Mouse (Mus musculus): ENCODE data around the gene Xpo1.

DNA sequence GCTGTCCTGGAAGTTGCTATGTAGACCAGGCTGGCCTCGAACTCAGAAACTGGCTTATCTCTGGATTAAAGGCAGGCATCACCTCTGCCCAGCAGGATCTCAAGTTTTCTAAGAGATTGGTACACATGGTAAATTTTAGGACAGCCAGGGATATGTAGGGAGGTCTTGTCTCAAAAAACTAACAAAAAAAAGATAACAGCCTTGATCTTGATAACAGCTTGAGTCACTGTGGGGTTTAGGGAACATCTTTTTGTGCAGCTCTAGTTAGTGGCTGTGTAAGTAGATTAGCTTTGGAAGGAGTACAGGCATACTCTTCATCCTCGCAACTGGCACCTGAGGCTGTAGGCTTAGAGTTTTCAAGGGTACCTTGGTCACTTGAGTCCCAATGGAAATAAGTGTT is 41.5 kb downstream of the Xpo1 start:
- no peak for TF ChIP-seq EP300 (IDR thresholded peaks at IDR 0.05; ENCODE audit: low read depth)
- TF ChIP-seq CTCF (IDR thresholded peaks at IDR 0.05; ENCODE audit: low read depth): no peak

Measured in liver, postnatal 0 days (tissue).